Mouse (Mus musculus) right cerebral cortex, postnatal 10 days (tissue): ENCODE measurements around the gene Usp43.

Experiments used
- DNase-seq, 2 experiments: peaks; one replicate each; pipeline ENCODE4 v3.0.0; 2021; ENCODE audit warnings: low spot score in 2 of 2

The Usp43 gene

GRCm38 (mm10) chr11:67921827-67922754 is at the start of gene Usp43:
Gene Usp43, minus strand, starts transcription at chr11:67922153.
- DNase-seq: peak; percentile 44 to 50

DNA sequence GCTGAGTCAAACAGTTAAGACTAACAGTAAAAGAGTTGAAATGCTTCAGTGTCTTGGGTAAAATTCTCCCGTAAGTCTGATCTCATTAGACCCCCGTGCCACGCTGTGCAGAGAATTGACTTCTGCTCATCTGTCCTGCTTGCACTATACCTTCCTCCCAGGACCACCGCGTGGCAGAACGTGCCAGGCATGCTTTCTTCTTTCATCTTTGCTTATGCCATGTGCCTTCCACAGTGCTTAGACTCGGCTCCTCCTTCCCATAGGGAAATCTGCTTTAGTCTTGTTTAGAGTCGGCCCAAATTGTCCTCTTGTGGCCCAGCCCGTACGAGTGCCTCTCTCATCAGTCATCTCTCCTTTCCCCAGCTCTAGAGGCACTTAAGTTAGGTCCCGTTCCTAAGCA is 45.9 kb upstream of the Usp43 start:
- DNase-seq: no peak

- peak; percentile 96 to 97 for DNase-seq
Observed at GRCm38 (mm10) chr11:67965905-67966878, 44.2 kb upstream of the Usp43 start, which contains the start of gene Stx8. Gene Stx8, plus strand, starts transcription at chr11:67966193.

GRCm38 (mm10) chr11:67965242-67965883 is 43.4 kb upstream of the Usp43 start, which contains the start of gene Cfap52:
Gene Cfap52, minus strand, starts transcription at chr11:67965651.
- peak; percentile 93 for DNase-seq

DNA sequence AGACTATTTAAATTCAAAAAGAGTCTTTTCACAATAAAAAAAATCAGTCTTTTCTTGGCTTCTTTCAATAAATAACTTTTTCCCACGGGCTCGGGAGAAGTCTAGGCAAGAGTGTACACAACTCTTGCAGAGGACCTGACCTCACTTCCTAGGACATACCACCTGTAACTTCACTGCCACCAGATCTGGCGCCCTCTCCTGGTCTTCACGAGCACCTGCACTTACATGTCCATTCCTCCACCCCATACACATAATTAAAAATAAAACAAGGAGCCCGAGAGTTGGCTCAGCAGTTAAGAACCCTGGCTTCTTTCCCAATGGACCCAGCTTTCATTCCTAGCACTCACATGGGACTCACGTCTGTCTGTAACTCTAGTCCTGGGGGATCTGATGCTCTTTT is 42.2 kb upstream of the Usp43 start:
- no peak for DNase-seq

DNA sequence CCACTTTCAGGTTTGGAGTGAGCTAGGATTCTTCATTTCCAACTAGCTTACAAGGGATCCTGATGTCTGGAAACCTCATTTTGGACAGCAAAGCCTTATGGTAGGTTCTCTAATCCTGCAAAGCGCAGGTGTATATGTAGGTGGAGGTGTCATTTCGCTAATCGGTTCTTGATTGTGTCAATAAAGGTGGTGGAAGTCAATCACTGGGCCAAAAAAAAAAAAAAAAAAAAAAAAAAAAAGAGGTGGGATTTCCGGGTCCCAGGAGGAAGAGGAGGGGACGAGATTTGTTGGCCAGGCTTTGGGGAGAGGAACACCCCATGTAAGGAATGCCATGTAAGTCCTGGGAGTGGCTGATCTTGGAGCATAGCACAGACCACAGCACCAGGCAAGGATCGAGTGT is 32.5 kb upstream of the Usp43 start:
- no peak for DNase-seq

DNA sequence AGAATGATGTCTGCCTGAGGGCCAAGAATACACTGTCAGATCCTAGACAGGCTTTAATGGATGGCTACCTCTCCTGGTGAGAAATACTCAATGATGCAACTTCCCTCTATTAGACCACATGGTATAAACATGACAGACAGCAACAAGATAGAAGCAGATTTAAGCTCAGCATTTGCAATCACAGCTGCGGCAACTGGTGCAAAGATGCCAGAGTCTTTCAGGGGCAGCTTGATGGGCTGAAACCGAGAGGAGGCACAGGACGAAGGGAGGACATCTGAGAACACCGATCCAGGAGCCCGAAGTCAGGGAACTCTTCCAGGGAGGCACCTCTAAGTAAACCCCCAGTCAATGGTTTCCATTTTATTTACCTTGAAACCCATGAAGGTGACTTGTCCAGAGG is 31.7 kb upstream of the Usp43 start:
- no peak for DNase-seq

DNA sequence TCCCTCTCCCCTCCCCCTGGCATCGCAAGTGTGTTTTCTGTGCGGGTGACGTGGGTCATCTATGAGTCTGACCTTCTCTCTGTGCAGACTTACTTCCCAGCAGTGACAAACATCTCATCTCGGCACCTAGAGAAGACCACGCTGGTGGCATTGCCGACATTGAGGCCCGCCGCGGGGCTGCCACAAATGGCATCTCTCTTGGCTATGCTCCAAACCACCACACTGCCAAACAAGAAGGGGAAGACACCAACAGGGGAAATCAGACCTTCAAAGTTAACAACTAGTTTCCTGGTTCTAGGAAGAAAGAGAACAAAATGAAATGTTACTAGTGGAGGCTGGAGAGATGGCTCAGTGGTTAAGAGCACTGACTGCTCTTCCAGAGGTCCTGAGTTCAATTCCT is 27.5 kb upstream of the Usp43 start:
- no peak for DNase-seq

GRCm38 (mm10) chr11:67948229-67948628 is 26.3 kb upstream of the Usp43 start:
- DNase-seq: no peak

DNA sequence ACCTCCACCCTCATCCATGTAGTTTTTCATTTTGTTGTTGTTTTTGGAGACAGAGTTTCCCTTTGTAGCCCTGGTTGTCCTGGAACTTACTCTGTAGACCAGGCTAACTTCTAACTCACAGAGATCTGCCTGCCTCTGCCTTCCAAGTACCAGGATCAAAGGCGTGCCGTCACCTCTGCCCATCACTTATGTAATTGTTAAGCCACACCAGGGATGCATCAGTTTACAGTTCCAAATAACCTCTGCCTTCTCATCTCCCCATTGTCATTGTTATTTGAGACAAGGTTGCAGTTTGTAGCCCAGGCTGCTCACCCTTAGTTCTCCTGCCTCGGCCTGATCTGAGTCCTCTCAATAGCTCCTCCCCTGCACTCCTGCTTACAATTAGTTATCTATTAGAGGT is 10.2 kb upstream of the Usp43 start:
- no peak for DNase-seq

DNA sequence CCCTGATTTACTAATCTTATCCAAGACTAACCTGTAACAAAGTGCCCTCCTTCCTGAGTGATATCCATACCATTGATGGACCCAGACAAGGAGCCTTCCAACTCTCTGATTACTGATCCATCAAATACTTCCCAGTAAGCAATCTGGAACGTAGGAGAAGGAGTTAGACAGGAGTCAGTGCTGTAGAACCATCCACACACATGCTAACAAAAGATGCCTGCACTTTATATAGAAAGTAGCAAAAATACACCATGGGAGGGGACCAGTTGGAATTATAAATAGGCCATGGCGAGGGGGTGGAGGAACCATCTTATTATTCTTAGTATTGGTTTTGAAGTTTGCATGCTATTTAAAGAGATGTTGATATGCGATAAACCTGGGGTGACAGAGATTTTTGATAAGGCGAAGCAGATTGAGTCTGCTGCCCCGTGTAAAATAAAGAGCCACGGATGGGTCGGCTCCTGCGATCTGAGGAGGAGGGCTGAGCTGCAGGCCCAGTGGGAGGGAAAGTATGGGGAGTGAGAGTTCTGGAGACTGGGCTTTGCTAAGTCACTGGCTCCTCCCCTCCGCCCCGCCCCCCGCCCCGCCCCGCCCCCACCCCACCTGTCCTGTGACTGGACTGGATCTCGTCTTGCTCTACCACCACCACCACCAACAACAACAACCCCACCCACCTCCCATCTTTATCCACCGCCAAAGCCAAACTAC is 4.5 kb upstream of the Usp43 start:
- DNase-seq: no peak

GRCm38 (mm10) chr11:67925000-67925399 is 3.0 kb upstream of the Usp43 start:
- peak; percentile 49 to 64 for DNase-seq

GRCm38 (mm10) chr11:67923720-67924119 is 1.8 kb upstream of the Usp43 start:
- DNase-seq: no peak

- DNase-seq: peak; percentile 82 to 84
Observed at GRCm38 (mm10) chr11:67922755-67923125, 787 bp upstream of the Usp43 start.

DNA sequence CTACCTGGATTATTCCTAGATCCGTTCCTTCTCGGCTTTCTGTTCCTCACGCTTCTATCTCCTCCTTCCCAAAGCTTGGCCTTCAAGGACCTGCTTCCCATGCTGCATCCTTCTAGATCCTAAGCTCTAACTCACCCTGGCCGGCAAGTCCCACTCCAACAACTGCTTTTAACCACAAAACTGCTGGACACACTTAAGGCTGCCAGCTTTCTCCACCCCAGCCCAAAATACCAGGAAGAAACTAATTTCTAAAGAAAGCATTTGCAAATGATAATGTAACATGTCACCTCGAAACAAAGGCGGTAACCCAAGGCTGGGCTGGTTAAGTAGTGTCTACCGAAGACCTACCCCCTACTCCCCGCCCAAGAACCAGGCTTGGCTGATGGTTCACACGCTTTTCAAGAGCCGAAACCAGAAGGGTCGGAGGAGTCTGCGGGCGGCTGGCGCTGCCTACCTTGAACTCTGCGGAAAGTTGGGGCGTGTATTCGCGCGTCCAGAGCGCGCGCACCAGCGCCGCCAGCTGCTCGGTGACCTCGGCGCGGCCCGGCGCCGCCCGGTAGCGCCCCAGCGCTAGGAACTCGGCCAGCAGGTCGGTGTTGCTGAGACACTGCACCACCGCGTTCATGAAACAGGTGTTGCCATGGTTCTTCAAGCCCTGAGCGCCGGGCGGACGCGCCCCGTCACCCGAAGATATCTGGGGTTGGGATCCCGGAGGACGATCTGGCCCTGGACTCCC is 694 bp downstream of the Usp43 start:
- DNase-seq: peak in 1 of 2 experiments; percentile 48

- no peak for DNase-seq
Observed at GRCm38 (mm10) chr11:67920226-67920960, 1.6 kb downstream of the Usp43 start.

- DNase-seq: no peak
Observed at GRCm38 (mm10) chr11:67919593-67919992, 2.4 kb downstream of the Usp43 start.

GRCm38 (mm10) chr11:67917126-67917525 is 4.8 kb downstream of the Usp43 start:
- DNase-seq: no peak

- no peak for DNase-seq
Observed at GRCm38 (mm10) chr11:67911074-67911473, 10.9 kb downstream of the Usp43 start.

DNA sequence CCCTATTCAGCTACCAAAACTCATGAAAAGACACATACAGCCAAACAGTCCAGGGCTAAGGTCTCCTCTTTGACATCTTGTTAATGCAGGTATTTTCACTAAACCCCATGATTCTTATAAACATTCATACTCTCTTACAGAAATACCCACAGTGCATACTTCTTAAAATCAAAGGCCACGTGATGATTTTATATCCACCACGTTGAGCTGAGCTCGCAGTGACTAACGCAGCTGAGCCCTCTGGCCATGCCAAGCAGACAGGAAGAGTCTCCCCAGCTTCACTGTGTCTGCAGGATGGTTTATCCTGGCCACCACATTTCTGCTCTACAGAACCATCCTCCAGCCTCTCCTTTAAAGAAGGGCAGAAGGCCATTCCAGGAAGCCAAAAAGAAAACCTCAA is 18.2 kb downstream of the Usp43 start:
- DNase-seq: no peak
